Comparison of ENCODE assay signal across 13 mouse cellular contexts in the genomic region with DNA sequence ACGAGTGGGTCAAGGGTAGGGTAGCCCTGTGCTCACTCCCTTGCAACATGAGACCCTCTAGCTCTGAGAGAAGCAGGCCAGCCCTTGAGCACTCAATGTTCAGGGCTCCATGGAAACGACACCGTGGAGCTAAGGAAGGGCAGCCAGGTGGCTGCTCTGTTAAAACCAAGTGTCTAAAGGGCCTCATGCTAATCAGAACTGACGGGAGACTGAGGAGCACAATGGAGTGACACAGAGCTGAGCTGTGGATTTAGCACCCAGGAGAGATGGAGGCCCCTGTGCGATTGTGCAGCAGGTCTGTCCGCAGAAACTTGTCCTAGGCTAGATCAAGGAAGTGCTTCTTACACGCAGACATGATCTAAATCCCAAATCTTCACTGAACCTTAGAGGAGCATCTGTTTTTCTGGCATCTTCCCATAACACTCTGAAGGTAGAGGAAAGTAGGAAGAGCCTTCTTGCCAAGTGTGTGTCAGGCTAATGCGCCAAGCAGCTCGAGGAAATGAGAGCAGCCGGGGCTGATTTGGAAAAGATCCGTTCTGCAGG. TPM values are rescaled to one million over a fixed set of nuclear protein-coding genes. Genes with fewer than 3 reads are reported as not detected.
DNase-seq lines count a peak whose midpoint lies in the region; ATAC-seq lines count a peak whose summit lies in the region.
"Had no signal": no experiment of that assay in that cellular context is flagged by ENCODE, and none has a peak within 500 bp of the region (broad histone marks: within the 10 kb centered on the region; RNA-seq: fewer than 3 reads in every experiment).

No protein-coding gene starts in this region.

- no peak for ATAC-seq in forebrain, embryonic 15.5 days (replicated peaks)
- ATAC-seq in embryonic facial prominence, embryonic 15.5 days (ENCODE audit: insufficient number of reproducible peaks, low FRiP score, low TSS enrichment, low read depth) = peak; percentile 29; the same call in 1 of the 2 replicates

- WGBS in forebrain, embryonic 15.5 days = 49% methylated on average over 11 of the region's 11 CpGs
- 69% methylated on average over 11 of the region's 11 CpGs for WGBS in forebrain, embryonic 10.5 days
- WGBS in embryonic facial prominence, embryonic 15.5 days = 54% methylated on average over 11 of the region's 11 CpGs

- peaks cover 18% of the 10 kb centered on the region for H3K36me3 ChIP-seq in forebrain, embryonic 15.5 days
- peaks cover 31% of the 10 kb centered on the region for H3K36me3 ChIP-seq in forebrain, embryonic 10.5 days (replicated peaks)
- no peaks in the 10 kb centered on the region for H3K36me3 ChIP-seq in embryonic facial prominence, embryonic 15.5 days

- H3K9ac ChIP-seq in forebrain, embryonic 15.5 days (replicated peaks) = no peak overlapping the region
- no peak overlapping the region for H3K9ac ChIP-seq in embryonic facial prominence, embryonic 15.5 days
- H3K9ac ChIP-seq: liver, embryonic 13.5 days had no signal

- H3K9me3 ChIP-seq in forebrain, embryonic 15.5 days = no peaks in the 10 kb centered on the region
- H3K9me3 ChIP-seq in forebrain, embryonic 10.5 days = no peaks in the 10 kb centered on the region
- no peaks in the 10 kb centered on the region for H3K9me3 ChIP-seq in embryonic facial prominence, embryonic 15.5 days (replicated peaks)
- H3K9me3 ChIP-seq: G1E; liver, embryonic 13.5 days had no signal

- no peak overlapping the region for H3K4me2 ChIP-seq in forebrain, embryonic 15.5 days (replicated peaks)
- no peak overlapping the region for H3K4me2 ChIP-seq in embryonic facial prominence, embryonic 15.5 days (replicated peaks)
- H3K4me2 ChIP-seq: liver, embryonic 13.5 days had no signal

- no peak for DNase-seq in forebrain, embryonic 10.5 days (ENCODE audit: extremely low spot score, low spot score)
- peak; percentile 23 for DNase-seq in right cerebral cortex, adult 18-20 months
- DNase-seq in right cerebral cortex, postnatal 14 days = no peak
- DNase-seq in retina, postnatal 7 days (ENCODE audit: low read depth, low spot score) = peak; percentile 40
- DNase-seq in spleen, postnatal 4 days (ENCODE audit: low spot score in 2 of 2) = no peak
- DNase-seq in gastrocnemius, postnatal 10 days = no peak
- DNase-seq: heart, adult 2 months; kidney, postnatal 25 days; liver, embryonic 13.5 days; right cerebral cortex, postnatal 4 days had no signal

- H3K27me3 ChIP-seq in forebrain, embryonic 15.5 days = no peaks in the 10 kb centered on the region
- H3K27me3 ChIP-seq in forebrain, embryonic 10.5 days (ENCODE audit: poor library complexity, severe bottlenecking) = no peaks in the 10 kb centered on the region
- H3K27me3 ChIP-seq in embryonic facial prominence, embryonic 15.5 days = no peaks in the 10 kb centered on the region
- H3K27me3 ChIP-seq: liver, embryonic 13.5 days had no signal

- H3K4me3 ChIP-seq in forebrain, embryonic 15.5 days = no peak overlapping the region
- H3K4me3 ChIP-seq in forebrain, embryonic 10.5 days = no peak overlapping the region
- no peak overlapping the region for H3K4me3 ChIP-seq in embryonic facial prominence, embryonic 15.5 days (replicated peaks)
- H3K4me3 ChIP-seq: heart, adult 2 months; liver, embryonic 13.5 days had no signal

- H3K4me1 ChIP-seq in forebrain, embryonic 15.5 days = peaks cover 10% of the 10 kb centered on the region
- H3K4me1 ChIP-seq in forebrain, embryonic 10.5 days = peaks cover 7% of the 10 kb centered on the region
- peaks cover 16% of the 10 kb centered on the region for H3K4me1 ChIP-seq in embryonic facial prominence, embryonic 15.5 days
- H3K4me1 ChIP-seq: liver, embryonic 13.5 days had no signal

- H3K27ac ChIP-seq in forebrain, embryonic 15.5 days (replicated peaks) = peak overlapping the region; percentile 23; the same call in 1 of the 2 replicates
- no peak overlapping the region for H3K27ac ChIP-seq in forebrain, embryonic 10.5 days
- H3K27ac ChIP-seq in embryonic facial prominence, embryonic 15.5 days (replicated peaks) = no peak overlapping the region; the same call in 1 of the 2 replicates
- H3K27ac ChIP-seq: heart, adult 2 months; liver, embryonic 13.5 days had no signal

RNA-seq across cellular contexts. Expression of a gene that starts 41.6 kb away (rescaled TPM):
- 27.3 and 31.6 TPM in 2 replicates for polyA plus RNA-seq in forebrain, embryonic 15.5 days (2015; fragmentation: Nextera tagmentation; extraction: Ambion mirVana)
- polyA plus RNA-seq in forebrain, embryonic 10.5 days (2016; fragmentation: Nextera tagmentation; extraction: Ambion mirVana) = 20.0 and 24.0 TPM in 2 replicates
- 21.2 and 23.8 TPM in 2 replicates for polyA plus RNA-seq in embryonic facial prominence, embryonic 15.5 days (2015; fragmentation: Nextera tagmentation; extraction: Ambion mirVana)
- 10 to 100 TPM; 11.5 to 15.6 TPM for total RNA-seq in gastrocnemius, postnatal 10 days (2021)

Comparison
In these comparisons a context has a peak if more than half of its experiments do, and no peak if none do; other contexts are left out.
1. DNase-seq: peak in right cerebral cortex, adult 18-20 months (single experiment) and retina, postnatal 7 days (single experiment); none in forebrain, embryonic 10.5 days (single experiment), right cerebral cortex, postnatal 14 days (single experiment), spleen, postnatal 4 days (0 of 2) and gastrocnemius, postnatal 10 days (single experiment).